Mouse (Mus musculus) c-Kit-positive CD71-negative TER-119-negative erythroid progenitor cells, embryonic 14.5 days (primary cell): ENCODE results near the gene Gstt4.
A peak's percentile ranks its signal among the peaks of the same experiment; 100 is the strongest.

Source experiments
- DNase-seq: peaks from one replicate; pipeline ENCODE4 v3.0.0-alpha.2; 2013; ENCODE audit warnings: low read depth

Gstt4 gene

DNA sequence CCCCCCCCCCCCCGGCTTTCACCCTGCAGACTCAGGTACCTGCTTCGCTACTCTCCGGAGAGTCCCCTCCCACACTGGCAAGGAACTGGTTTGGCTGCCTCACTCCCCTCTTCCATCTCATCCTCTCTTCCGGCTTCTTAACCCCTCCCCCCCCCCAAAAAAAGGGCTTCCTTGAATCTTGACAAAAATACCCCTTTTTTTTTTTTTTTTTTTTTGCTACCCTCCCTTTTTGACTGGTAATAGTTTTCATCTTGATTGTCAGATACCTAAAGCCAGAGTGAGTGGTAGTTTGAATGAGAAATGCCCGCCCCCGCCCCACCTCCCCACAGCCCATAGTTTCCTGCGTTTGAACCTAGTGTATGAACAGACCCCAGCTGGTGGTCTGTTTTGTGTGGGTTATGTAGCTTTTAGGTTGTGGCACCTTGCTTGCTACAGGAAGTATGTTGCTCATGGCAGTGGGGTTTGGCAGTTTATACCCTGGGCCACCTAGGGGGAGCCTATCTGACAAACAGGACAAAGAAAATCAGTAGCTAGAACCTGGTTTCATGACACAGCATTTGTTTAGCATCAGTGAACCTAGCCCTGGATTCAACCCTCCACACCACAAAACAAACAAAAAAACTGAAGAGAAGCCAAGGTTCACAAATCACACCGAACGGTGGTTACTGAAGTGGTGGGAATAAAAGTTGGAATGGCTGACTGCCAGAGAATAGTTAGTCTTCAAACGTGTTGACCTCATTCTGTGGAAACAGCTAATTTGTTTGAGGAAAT, 13.6 kb upstream of the Gstt4 start:
- DNase-seq, result no peak

- no peak for DNase-seq
Measured at GRCm38 (mm10) chr10:75835307-75835706, 13.0 kb upstream of the Gstt4 start.

GRCm38 (mm10) chr10:75834721-75835120, 12.4 kb upstream of the Gstt4 start:
- no peak for DNase-seq

- peak; percentile 69 for DNase-seq
Measured at GRCm38 (mm10) chr10:75834250-75834649, 11.9 kb upstream of the Gstt4 start.

- DNase-seq, result no peak
Measured at GRCm38 (mm10) chr10:75833456-75834080, 11.2 kb upstream of the Gstt4 start.

DNA sequence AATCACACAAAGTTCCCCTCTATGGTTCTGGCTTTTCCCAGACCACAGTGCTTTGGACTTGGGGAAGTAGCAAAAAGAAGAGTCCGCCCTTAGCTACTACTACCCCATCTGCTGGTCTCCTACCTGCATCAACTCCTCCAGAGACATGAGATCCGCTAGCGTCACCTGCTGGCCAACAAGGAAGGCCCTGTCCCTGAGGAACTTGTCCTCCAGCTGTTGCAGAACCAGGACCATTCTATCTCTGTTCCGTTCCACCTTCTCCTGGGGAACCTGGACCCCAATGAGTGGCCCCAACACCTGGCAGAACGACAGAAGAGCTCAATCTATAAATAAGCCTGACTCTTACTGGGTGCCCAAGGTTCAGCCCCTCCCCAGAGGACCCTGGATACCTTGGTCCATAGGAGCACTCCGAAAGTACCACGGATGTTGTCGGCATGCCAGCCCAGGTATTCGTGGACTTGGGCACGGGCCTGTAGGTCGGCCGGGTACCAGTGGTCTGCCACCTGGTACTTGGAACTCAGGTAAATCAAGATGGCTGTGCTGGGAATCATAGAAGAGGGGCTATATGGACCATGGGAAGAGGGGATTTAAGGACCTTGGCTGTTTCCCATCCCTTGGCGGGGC, 10.0 kb upstream of the Gstt4 start:
- DNase-seq, result no peak

DNA sequence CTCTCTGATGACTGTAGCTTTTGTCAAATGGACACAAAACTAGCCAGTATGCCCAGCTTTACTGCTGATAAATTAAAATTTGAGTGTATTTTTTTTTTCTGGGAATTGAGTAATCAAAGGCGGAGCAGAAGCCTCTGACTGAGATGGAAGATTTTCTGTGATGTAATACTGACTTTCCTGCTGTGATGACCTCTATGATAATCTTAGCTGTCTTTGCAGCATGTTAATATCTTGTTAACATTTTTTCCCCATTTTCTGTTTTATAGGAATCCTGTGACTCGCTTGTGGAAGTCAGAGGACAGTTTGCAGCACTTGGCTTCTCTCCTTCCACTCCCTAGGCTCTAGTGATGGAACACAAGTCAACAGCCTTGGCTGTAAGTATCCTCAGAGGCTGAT, 7.9 kb upstream of the Gstt4 start:
- no peak for DNase-seq

DNA sequence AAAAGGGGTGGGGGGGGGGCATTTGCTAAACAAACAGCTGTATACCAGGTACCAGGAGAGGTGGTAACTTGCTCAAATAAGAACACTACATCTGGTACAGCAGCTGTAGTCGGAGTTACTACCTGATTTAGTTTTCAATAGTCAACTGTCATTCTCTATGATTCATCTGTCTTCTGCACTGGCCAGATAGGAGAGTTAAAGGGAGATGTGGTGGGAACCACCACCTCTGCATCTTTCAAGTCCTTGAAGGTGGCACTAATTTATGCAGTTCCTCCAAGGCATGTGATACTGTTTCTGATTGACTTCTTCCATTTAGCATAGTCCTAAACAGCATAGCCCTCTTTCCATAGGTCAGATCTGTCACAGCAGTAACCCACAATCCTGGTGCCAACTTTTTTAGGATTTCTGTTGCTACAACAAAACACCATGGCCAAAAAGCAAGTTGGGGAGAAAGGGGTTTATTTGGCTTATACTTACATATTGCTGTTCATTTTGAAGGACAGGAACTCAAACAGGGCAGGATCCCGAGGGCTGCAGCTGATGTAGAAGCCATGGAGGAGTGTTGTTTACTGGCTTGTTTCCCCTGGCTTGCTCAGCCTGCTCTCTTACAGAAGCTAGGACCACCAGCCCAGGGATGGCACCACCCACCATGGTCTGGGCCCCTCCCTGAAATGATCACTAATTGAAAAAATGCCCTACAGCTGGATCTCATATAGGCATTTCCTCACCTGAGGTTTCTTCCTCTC, 7.4 kb upstream of the Gstt4 start:
- no peak for DNase-seq

GRCm38 (mm10) chr10:75828500-75828931, 6.2 kb upstream of the Gstt4 start:
- no peak for DNase-seq

DNA sequence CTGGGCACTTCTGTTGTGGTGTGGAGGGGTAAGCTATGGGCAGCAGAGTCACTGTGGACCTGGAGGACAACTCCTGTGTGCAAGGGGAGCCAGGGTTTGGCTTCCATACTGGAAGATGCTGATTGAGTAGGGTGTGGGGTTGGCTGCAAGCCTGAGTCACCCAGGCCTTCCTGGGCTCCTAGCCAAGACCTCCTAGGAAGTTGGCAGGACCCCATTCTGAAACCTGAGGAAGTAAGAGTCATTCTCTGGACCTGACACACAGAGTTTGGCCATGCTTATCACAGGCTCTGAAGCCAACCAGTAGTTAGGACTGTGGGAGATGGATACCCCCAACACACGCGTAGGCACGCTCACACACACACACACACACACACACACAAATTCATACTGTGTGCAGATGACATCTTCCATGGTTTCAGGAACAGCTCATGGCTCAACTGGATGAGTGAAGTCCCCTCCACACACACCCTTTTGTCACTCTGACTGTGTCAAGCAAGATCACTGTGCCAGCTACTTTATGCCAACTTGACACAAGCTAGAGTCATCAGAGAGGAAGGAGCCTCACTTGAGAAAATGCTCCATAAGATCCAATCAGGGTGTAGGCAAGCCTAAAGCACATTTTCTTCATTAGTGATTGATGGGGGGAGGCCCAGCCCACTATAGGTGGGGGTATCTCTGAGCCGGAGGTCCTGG, 5.5 kb upstream of the Gstt4 start:
- DNase-seq, result no peak

GRCm38 (mm10) chr10:75824530-75824929, 2.2 kb upstream of the Gstt4 start:
- DNase-seq, result no peak

GRCm38 (mm10) chr10:75823782-75824181, 1.4 kb upstream of the Gstt4 start:
- DNase-seq, result no peak

DNA sequence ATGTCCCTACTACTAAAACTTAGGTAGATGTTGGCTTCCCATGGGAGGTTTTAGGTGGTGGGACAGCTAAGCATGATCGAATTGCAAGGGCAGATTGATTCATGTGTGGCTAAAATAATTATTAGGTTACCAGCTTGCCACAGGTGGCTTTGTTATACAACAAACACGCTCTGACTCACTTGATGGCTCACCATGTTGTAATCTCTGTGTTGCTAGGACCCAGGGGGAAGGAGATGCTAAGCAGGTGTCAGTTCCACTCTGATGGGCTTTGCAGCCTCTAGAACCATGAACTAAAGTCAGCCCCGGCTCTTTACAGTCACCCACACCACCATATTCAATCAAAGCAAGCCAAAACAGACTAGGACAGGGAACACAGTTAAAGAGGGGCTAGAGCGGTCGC, 2.5 kb downstream of the Gstt4 start:
- DNase-seq, result no peak

- DNase-seq, result no peak
Measured at GRCm38 (mm10) chr10:75818641-75819040, 3.7 kb downstream of the Gstt4 start.

DNA sequence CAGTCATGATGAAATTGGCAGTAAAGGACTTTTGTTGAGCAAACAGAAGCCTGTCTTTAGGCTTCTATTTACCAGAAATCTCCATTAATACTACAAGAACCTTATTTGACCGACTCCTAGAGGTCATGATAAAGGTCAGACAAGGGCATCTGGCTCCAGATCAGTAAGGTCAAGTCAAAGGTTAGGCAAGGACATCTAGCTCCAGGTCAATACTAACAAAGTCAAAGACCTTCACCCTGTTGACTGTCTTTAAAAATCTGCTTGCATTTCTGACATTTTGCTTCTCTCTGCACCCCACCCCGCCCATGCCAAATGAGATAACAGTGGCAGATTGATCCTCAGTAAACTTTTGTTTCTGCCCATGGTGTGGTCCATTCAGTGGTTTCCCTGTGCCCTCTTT, 18.1 kb downstream of the Gstt4 start:
- no peak for DNase-seq

GRCm38 (mm10) chr10:75798176-75798696, 24.1 kb downstream of the Gstt4 start, which contains the start of gene Gstt1:
Gene Gstt1 (minus strand): TSS chr10:75798584.
- no peak for DNase-seq

DNA sequence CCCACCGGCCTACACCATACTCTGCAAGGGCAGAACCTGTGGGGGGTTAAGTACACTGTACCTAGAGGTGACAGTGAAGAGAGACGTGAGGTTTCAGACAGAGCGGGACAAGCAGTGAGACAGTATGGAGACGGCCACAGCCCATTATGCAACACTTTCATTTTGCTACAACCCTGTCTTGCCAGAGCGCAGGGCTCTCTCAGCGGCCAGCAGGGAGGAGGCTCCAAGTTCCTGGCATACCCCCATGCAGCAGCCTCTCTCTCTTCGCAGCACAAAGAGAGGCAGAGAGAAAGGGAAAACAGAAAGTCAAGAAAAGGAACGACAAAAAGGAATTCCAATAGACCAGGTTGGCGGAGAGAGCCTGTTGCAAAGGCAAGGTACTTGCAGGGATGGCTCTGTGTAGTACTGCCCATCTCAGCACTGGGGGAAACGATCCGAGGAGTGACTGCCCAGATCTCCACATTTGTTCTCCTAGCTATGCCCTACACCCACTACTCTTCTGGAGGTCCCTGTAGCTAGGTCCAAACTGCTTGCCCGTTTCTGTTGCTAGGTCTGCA, 24.6 kb downstream of the Gstt4 start:
- DNase-seq, result no peak

- DNase-seq, result no peak
Measured at GRCm38 (mm10) chr10:75796731-75797516, 25.4 kb downstream of the Gstt4 start.

DNA sequence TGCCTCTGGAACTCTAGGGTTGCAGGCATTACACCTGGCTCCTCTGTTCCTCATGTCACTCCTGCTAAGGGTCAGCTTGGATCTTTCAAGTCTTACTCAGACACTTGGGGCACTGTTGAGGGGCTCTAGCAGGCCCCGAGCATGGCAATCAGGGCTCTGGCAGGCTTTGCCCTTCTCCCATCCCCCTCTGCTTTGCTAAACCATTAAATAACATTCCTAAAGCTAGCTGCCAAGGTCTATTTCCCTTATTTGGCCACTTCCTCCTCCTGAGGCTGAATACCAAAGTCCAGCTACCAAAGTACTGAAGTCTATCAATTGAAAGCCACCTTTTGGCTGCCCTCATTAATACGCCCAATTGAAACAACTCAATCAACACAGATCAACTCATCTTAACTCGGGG, 27.5 kb downstream of the Gstt4 start:
- no peak for DNase-seq

GRCm38 (mm10) chr10:75790773-75791172, 31.6 kb downstream of the Gstt4 start:
- no peak for DNase-seq

DNA sequence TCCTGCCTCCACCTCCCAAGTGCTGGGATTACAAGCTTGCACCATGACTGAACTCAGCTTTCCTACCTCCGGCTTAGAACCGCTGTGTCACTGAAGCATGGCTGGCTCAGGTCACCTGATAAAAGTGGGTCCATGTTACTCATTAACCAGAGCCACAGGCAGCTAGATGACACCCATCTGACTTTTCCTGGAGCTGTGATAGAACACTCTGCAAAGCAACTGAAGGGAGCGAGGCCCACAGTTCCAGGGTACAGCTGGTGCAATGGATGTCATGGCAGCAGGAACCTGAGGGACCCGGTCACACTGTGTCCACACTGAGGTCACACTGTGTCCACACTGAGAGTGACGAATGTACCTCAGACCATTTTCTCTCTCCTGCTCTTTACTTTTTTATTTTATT, 32.5 kb downstream of the Gstt4 start:
- no peak for DNase-seq
